Mouse (Mus musculus): ENCODE measurements around the gene Rwdd3. TPM values are rescaled to one million over a fixed set of nuclear protein-coding genes. Genes with fewer than 3 reads are reported as not detected.

Gene Rwdd3
- total and polyA plus RNA-seq, 2 experiments from 2014 or later, result 5.8 to 15.3 TPM

- Histone ChIP-seq H3K4me1 (ENCODE audit: insufficient read depth, low read length) (no peaks in the 10 kb centered on the region), H3K27me3 (ENCODE audit: insufficient read depth, low read length) (no peaks in the 10 kb centered on the region), H3K27ac (no peak overlapping the region), H3K9ac (replicated peaks; ENCODE audit: low read length) (no peak overlapping the region), H3K4me3 (ENCODE audit: low read length) (no peak overlapping the region), H3K36me3 (ENCODE audit: insufficient read depth, low read length) (no peaks in the 10 kb centered on the region; the same call in 1 of the 2 replicates), H3K4me2 (ENCODE audit: low read depth, low read length) (no peak overlapping the region), H3K9me3 (ENCODE audit: low read length) (no peaks in the 10 kb centered on the region)
- no peak for TF ChIP-seq CTCF (IDR thresholded peaks at IDR 0.05; ENCODE audit: low read depth)
- ATAC-seq (no peak), DNase-seq (ENCODE audit: low spot score) (no peak)
- WGBS, result 62% methylated on average over 11 of the region's 11 CpGs
Observed at GRCm38 (mm10) chr3:121201012-121201747, 29.7 kb upstream of the Rwdd3 start.

GRCm38 (mm10) chr3:121189199-121189598 is 17.7 kb upstream of the Rwdd3 start:
- DNase-seq (ENCODE audit: low spot score) (no peak), ATAC-seq (no peak)
- no peaks in the 10 kb centered on the region for H3K4me1 ChIP-seq (ENCODE audit: insufficient read depth, low read length)
- no peak overlapping the region for H3K4me2 ChIP-seq (ENCODE audit: low read depth, low read length)
- no peak for TF ChIP-seq CTCF (IDR thresholded peaks at IDR 0.05; ENCODE audit: low read depth)
- no peaks in the 10 kb centered on the region for H3K27me3 ChIP-seq (ENCODE audit: insufficient read depth, low read length)
- no peak overlapping the region for H3K4me3 ChIP-seq (ENCODE audit: low read length)
- no peak overlapping the region for H3K9ac ChIP-seq (replicated peaks; ENCODE audit: low read length)
- WGBS, result 89% methylated on average over 2 of the region's 2 CpGs
- no peaks in the 10 kb centered on the region for H3K36me3 ChIP-seq (ENCODE audit: insufficient read depth, low read length)
- H3K9me3 ChIP-seq (ENCODE audit: low read length), result no peaks in the 10 kb centered on the region
- no peak overlapping the region for H3K27ac ChIP-seq

- H3K4me3 ChIP-seq (ENCODE audit: low read length), result no peak overlapping the region
- DNase-seq (ENCODE audit: low spot score), result no peak
- H3K27ac ChIP-seq, result no peak overlapping the region
- H3K9ac ChIP-seq (replicated peaks; ENCODE audit: low read length), result no peak overlapping the region
- no peaks in the 10 kb centered on the region for H3K4me1 ChIP-seq (ENCODE audit: insufficient read depth, low read length)
- H3K9me3 ChIP-seq (ENCODE audit: low read length), result no peaks in the 10 kb centered on the region
- no peaks in the 10 kb centered on the region for H3K27me3 ChIP-seq (ENCODE audit: insufficient read depth, low read length)
- no peak for TF ChIP-seq CTCF (IDR thresholded peaks at IDR 0.05; ENCODE audit: low read depth)
- 90% methylated on average over 7 of the region's 7 CpGs for WGBS
- no peak for ATAC-seq
- H3K36me3 ChIP-seq (ENCODE audit: insufficient read depth, low read length), result no peaks in the 10 kb centered on the region
- H3K4me2 ChIP-seq (ENCODE audit: low read depth, low read length), result no peak overlapping the region
Observed at GRCm38 (mm10) chr3:121187510-121187909, 16.0 kb upstream of the Rwdd3 start.

- no peaks in the 10 kb centered on the region for H3K36me3 ChIP-seq (ENCODE audit: insufficient read depth, low read length)
- 85% methylated on average over 3 of the region's 3 CpGs for WGBS
- H3K4me1 ChIP-seq (ENCODE audit: insufficient read depth, low read length), result no peaks in the 10 kb centered on the region
- DNase-seq (ENCODE audit: low spot score) (no peak), ATAC-seq (no peak)
- H3K4me2 ChIP-seq (ENCODE audit: low read depth, low read length), result no peak overlapping the region
- H3K9ac ChIP-seq (replicated peaks; ENCODE audit: low read length), result no peak overlapping the region
- no peaks in the 10 kb centered on the region for H3K9me3 ChIP-seq (ENCODE audit: low read length)
- no peak for TF ChIP-seq CTCF (IDR thresholded peaks at IDR 0.05; ENCODE audit: low read depth)
- H3K27ac ChIP-seq, result no peak overlapping the region
- no peak overlapping the region for H3K4me3 ChIP-seq (ENCODE audit: low read length)
- no peaks in the 10 kb centered on the region for H3K27me3 ChIP-seq (ENCODE audit: insufficient read depth, low read length)
Observed at GRCm38 (mm10) chr3:121186925-121187324, 15.4 kb upstream of the Rwdd3 start.

DNA sequence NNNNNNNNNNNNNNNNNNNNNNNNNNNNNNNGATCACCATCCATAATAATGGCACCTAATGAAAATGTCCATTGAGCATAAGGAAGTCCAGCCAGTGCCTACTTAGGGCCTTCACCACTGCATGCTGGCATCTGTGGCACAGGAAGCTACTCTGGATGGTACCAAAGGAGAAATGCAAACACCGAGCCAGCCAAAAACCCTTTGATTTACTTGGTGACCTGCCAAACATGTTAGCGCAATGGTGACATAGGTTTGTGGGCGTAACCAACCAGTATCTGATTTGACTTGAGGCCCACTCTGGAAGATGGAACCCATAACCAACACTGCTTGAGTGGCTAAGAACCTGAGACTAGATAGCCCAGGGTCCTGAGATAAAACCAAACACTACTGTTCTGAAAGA is 13.7 kb upstream of the Rwdd3 start:
- H3K9me3 ChIP-seq (ENCODE audit: low read length), result no peaks in the 10 kb centered on the region
- WGBS, result 91% methylated on average over 3 of the region's 3 CpGs
- ATAC-seq (no peak), DNase-seq (ENCODE audit: low spot score) (no peak)
- no peaks in the 10 kb centered on the region for H3K36me3 ChIP-seq (ENCODE audit: insufficient read depth, low read length)
- H3K9ac ChIP-seq (replicated peaks; ENCODE audit: low read length), result no peak overlapping the region
- H3K4me2 ChIP-seq (ENCODE audit: low read depth, low read length), result no peak overlapping the region
- no peaks in the 10 kb centered on the region for H3K27me3 ChIP-seq (ENCODE audit: insufficient read depth, low read length)
- H3K27ac ChIP-seq, result no peak overlapping the region
- no peaks in the 10 kb centered on the region for H3K4me1 ChIP-seq (ENCODE audit: insufficient read depth, low read length)
- no peak overlapping the region for H3K4me3 ChIP-seq (ENCODE audit: low read length)
- no peak for TF ChIP-seq CTCF (IDR thresholded peaks at IDR 0.05; ENCODE audit: low read depth)

GRCm38 (mm10) chr3:121176011-121176410 is 4.5 kb upstream of the Rwdd3 start:
- DNase-seq (ENCODE audit: low spot score) (no peak), ATAC-seq (no peak)
- Histone ChIP-seq H3K36me3 (ENCODE audit: insufficient read depth, low read length) (no peaks in the 10 kb centered on the region), H3K9ac (replicated peaks; ENCODE audit: low read length) (no peak overlapping the region), H3K4me3 (ENCODE audit: low read length) (no peak overlapping the region), H3K27ac (no peak overlapping the region), H3K9me3 (ENCODE audit: low read length) (no peaks in the 10 kb centered on the region), H3K4me1 (ENCODE audit: insufficient read depth, low read length) (no peaks in the 10 kb centered on the region; the same call in 1 of the 2 replicates), H3K4me2 (ENCODE audit: low read depth, low read length) (no peak overlapping the region), H3K27me3 (ENCODE audit: insufficient read depth, low read length) (no peaks in the 10 kb centered on the region)
- 93% methylated on average over 1 of the region's 1 CpGs for WGBS
- no peak for TF ChIP-seq CTCF (IDR thresholded peaks at IDR 0.05; ENCODE audit: low read depth)

DNA sequence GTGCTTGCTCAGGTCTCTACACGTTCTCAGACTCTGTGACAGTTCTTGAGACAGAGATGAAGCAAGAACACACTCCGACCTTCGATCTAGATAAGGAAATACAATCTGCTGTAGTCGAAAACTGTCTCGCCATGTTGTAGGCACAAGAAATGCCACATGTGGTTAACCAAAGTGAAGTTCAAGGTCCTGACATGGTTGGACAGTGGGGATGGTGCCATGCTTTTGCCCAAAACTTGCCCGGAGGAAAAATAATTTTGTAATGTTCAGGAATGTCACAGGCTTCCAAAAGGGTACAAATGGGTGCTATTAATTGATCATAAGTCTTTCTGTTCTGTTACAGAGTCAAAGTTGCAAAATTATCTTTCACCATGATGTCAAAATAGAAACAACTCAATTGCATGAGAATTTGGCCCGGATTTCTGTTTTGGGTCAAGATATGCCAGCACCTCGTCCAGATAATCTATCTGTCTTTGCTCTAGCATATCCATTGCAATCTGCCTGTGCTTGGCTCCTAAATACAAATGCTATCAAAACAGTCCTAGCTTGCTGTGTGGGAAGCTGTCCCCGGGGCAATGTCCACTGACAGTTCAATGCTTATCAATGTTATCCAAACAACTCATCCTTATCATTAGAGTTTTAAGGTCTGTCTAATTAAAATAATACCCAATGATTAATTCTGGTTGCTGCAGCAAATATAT is 2.9 kb upstream of the Rwdd3 start:
- Histone ChIP-seq H3K27ac (no peak overlapping the region), H3K4me2 (ENCODE audit: low read depth, low read length) (no peak overlapping the region), H3K9me3 (ENCODE audit: low read length) (no peaks in the 10 kb centered on the region), H3K27me3 (ENCODE audit: insufficient read depth, low read length) (no peaks in the 10 kb centered on the region), H3K36me3 (ENCODE audit: insufficient read depth, low read length) (no peaks in the 10 kb centered on the region), H3K4me3 (ENCODE audit: low read length) (no peak overlapping the region), H3K9ac (replicated peaks; ENCODE audit: low read length) (no peak overlapping the region), H3K4me1 (ENCODE audit: insufficient read depth, low read length) (no peaks in the 10 kb centered on the region; the same call in 1 of the 2 replicates)
- ATAC-seq (no peak), DNase-seq (ENCODE audit: low spot score) (no peak)
- WGBS, result 80% methylated on average over 9 of the region's 9 CpGs
- no peak for TF ChIP-seq CTCF (IDR thresholded peaks at IDR 0.05; ENCODE audit: low read depth)

Data from hindbrain, postnatal 0 days (tissue).